Mouse (Mus musculus) liver, adult 2 months (tissue): ENCODE results near the gene Cdk11b. TPM values are rescaled to one million over a fixed set of nuclear protein-coding genes. Genes with fewer than 3 reads are reported as not detected.

Experiments used
- DNase-seq: peaks from one replicate; pipeline ENCODE4 v3.0.0-alpha.2; 2011; ENCODE audit warnings: low read depth, low spot score; ENCODE audit errors: extremely low read depth
- H3K27ac ChIP-seq: fragments of 200-500 bp; replicated peaks from 2 replicates; pipeline ENCODE4 v1.5.1; 2012; ENCODE audit warnings: low read depth, mild to moderate bottlenecking, control low read depth, inconsistent platforms, low read length; ENCODE audit not compliant: insufficient read depth
- H3K27me3 ChIP-seq: fragments of 200-500 bp; 2 replicates; pipeline ENCODE4 v1.6.1; 2012; ENCODE audit warnings: mild to moderate bottlenecking, moderate library complexity, low read length, inconsistent platforms; ENCODE audit not compliant: control insufficient read depth, insufficient read depth
- H3K36me3 ChIP-seq: fragments of 200-500 bp; 2 replicates; pipeline ENCODE4 v1.6.1; 2012; ENCODE audit warnings: low read length, inconsistent platforms; ENCODE audit not compliant: control insufficient read depth, insufficient read depth
- H3K4me1 ChIP-seq: fragments of 200-500 bp; 2 replicates; pipeline ENCODE4 v1.6.1; 2011; ENCODE audit warnings: low read length; ENCODE audit not compliant: control insufficient read depth, insufficient read depth
- H3K4me3 ChIP-seq: fragments of 200-500 bp; 2 replicates; pipeline ENCODE4 v1.5.1; 2011; ENCODE audit warnings: low read depth, mild to moderate bottlenecking, control low read depth, low read length, moderate library complexity; ENCODE audit not compliant: insufficient read depth
- H3K79me2 ChIP-seq: fragments of 200-500 bp; 2 replicates; pipeline ENCODE4 v1.6.1; 2012; ENCODE audit warnings: inconsistent platforms, mild to moderate bottlenecking, low read length, moderate library complexity; ENCODE audit not compliant: control insufficient read depth, insufficient read depth
- H3K9ac ChIP-seq: fragments of 200-500 bp; 2 replicates; pipeline ENCODE4 v1.6.1; 2012; ENCODE audit warnings: low read depth, mild to moderate bottlenecking, control low read depth, inconsistent platforms, low read length
- CTCF ChIP-seq: fragments of 200-500 bp; IDR thresholded peaks from 2 replicates; pipeline ENCODE4 v1.5.1; 2011; ENCODE audit warnings: low read depth, low read length, control low read depth
- POLR2A ChIP-seq: fragments of 200-500 bp; IDR thresholded peaks from 2 replicates; pipeline ENCODE4 v1.6.1; 2011; ENCODE audit warnings: low read length, control low read depth; ENCODE audit not compliant: insufficient read depth; ENCODE audit errors: extremely low read depth
- WGBS: fragments of 180-500 bp; shearing (Covaris S2); methylation state at CpG from one replicate; pipeline ENCODE4 v1.1.7; 2018; 5-methylcytosine and 5-hydroxymethylcytosine counted together
- polyA plus RNA-seq: library from polyadenylated mRNA; depleted of rRNA; stranded (reverse); fragments of >200 nt; gene quantifications from 2 replicates; pipeline ENCODE4 v1.2.3, GENCODE M21; 2012
- total RNA-seq: library from RNA; depleted of rRNA; stranded (reverse); fragments of >200 nt; gene quantifications from 2 replicates; pipeline ENCODE4 v1.2.3, GENCODE M21; 2014

Cdk11b gene
- total and polyA plus RNA-seq, 2 experiments: 10.6 to 11.2 TPM

GRCm38 (mm10) chr4:155593780-155594179 is 30.9 kb upstream of the Cdk11b start:
- WGBS: 20% methylated on average over 1 of the region's 1 CpGs
- DNase-seq: no peak

DNA sequence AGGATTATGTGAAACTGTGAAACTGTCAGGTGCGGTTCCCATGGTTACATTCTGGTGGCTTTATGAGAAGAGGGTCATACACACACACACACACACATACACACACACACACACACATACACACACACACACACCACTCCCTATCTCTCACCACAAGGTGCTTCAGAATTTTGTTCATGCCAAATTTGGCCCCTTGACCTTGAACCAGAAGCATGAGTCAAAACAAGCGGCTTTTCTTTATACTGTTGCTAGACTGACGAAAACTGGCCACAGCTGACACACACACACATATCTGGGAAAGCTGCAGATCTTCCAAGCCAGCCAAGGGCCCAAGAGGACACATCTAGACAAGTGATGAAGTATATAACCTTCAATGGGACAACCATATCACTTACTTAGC is 28.9 kb upstream of the Cdk11b start:
- TF ChIP-seq POLR2A (no peak), CTCF (no peak)
- H3K27ac ChIP-seq: no peak overlapping the region
- peaks cover 5% of the 10 kb centered on the region for H3K4me1 ChIP-seq
- no peaks in the 10 kb centered on the region for H3K27me3 ChIP-seq
- WGBS: 80% methylated on average over 3 of the region's 3 CpGs
- H3K9ac ChIP-seq: no peak overlapping the region
- no peaks in the 10 kb centered on the region for H3K36me3 ChIP-seq
- no peak overlapping the region for H3K4me3 ChIP-seq
- no peak for DNase-seq
- H3K79me2 ChIP-seq: no peaks in the 10 kb centered on the region

More at GRCm38 (mm10) chr4:155593780-155594179, 30.9 kb upstream of the Cdk11b start:
- H3K27ac ChIP-seq: no peak overlapping the region
- H3K4me3 ChIP-seq: no peak overlapping the region
- no peaks in the 10 kb centered on the region for H3K27me3 ChIP-seq
- H3K4me1 ChIP-seq: peaks cover 5% of the 10 kb centered on the region
- H3K79me2 ChIP-seq: no peaks in the 10 kb centered on the region
- H3K9ac ChIP-seq: no peak overlapping the region
- TF ChIP-seq POLR2A (no peak), CTCF (no peak)
- H3K36me3 ChIP-seq: peaks cover 12% of the 10 kb centered on the region; the same call in 1 of the 2 replicates

GRCm38 (mm10) chr4:155596606-155597005 is 28.0 kb upstream of the Cdk11b start:
- WGBS: 75% methylated on average over 5 of the region's 5 CpGs
- Histone ChIP-seq H3K36me3 (no peaks in the 10 kb centered on the region), H3K27me3 (no peaks in the 10 kb centered on the region), H3K27ac (0 out of 2 replicates have a peak overlapping the region, but pooled peaks have one; percentile 32), H3K9ac (no peak overlapping the region), H3K4me1 (peaks cover 5% of the 10 kb centered on the region), H3K79me2 (no peaks in the 10 kb centered on the region), H3K4me3 (no peak overlapping the region)
- DNase-seq: peak; percentile 40
- TF ChIP-seq CTCF (no peak), POLR2A (no peak)

- H3K79me2 ChIP-seq: peaks cover 8% of the 10 kb centered on the region; the same call in 1 of the 2 replicates
- H3K27ac ChIP-seq: no peak overlapping the region
- peaks cover 7% of the 10 kb centered on the region for H3K4me1 ChIP-seq
- H3K36me3 ChIP-seq: peaks cover 2% of the 10 kb centered on the region; the same call in 1 of the 2 replicates
- no peak overlapping the region for H3K9ac ChIP-seq
- no peaks in the 10 kb centered on the region for H3K27me3 ChIP-seq
- no peak for DNase-seq
- TF ChIP-seq CTCF: no peak
- TF ChIP-seq POLR2A: no peak
- H3K4me3 ChIP-seq: no peak overlapping the region
- 19% methylated on average over 20 of the region's 20 CpGs for WGBS
These were observed 26.1 kb upstream of the Cdk11b start for GRCm38 (mm10) chr4:155598536-155598935.

- Histone ChIP-seq H3K36me3 (peaks cover 2% of the 10 kb centered on the region; the same call in 1 of the 2 replicates), H3K79me2 (peaks cover 8% of the 10 kb centered on the region; the same call in 1 of the 2 replicates), H3K27me3 (no peaks in the 10 kb centered on the region), H3K4me3 (peak overlapping the region; percentile 86; the same call in 1 of the 2 replicates), H3K4me1 (peaks cover 16% of the 10 kb centered on the region), H3K27ac (peak overlapping the region; percentile 91), H3K9ac (peak overlapping the region; percentile 74; the same call in 1 of the 2 replicates)
- 28% methylated on average over 11 of the region's 11 CpGs for WGBS
- peak; percentile 93 for DNase-seq
- TF ChIP-seq CTCF (no peak), POLR2A (no peak)
These were observed 24.5 kb upstream of the Cdk11b start for GRCm38 (mm10) chr4:155599901-155600825.
